Mouse (Mus musculus) activated CD4-positive, CD25-positive, alpha-beta regulatory T cell, adult 9 weeks (primary cell): Measurements from ENCODE around the gene Procr. TPM values are rescaled to one million over a fixed set of nuclear protein-coding genes. Genes with fewer than 3 reads are reported as not detected.

Source experiments
- polyA plus RNA-seq: library from polyadenylated mRNA; unstranded; fragments of 100-300 nt; shearing (Covaris generic); gene quantifications from one replicate; pipeline ENCODE4 v1.2.1, GENCODE M21; 2017

Gene Procr
- not detected for polyA plus RNA-seq

GRCm38 (mm10) chr2:155751014-155751786 is at the start of gene Procr:
TSS of gene Procr (plus strand) at chr2:155751117.

DNA sequence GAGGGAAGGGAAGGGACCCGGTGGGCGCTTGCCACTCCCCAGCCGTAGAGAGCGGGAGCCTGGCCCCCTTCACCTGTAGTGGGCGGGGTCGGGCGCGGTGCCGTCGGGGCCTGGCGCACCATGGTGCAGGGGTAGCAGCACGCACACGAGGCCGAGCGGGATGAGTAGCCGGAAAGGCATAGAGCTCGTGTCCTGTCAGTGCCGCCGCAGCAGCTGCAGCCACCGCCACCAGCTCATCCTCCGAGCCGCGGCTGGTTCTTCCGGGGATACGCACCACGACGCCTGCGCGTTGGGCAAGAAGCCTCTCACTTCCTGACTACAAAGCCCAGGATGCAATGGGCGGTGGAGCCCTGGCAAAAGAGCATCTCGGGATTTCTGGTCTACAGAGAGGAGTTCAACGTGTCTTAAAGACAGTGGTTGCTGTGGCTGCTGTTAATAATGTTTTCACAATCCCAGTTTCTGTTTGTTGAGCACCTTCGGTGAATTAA is 21.7 kb upstream of the Procr start, which contains the start of gene Edem2:
Edem2 (minus strand) TSS at position 318 of the 488 bp plus-strand sequence.

DNA sequence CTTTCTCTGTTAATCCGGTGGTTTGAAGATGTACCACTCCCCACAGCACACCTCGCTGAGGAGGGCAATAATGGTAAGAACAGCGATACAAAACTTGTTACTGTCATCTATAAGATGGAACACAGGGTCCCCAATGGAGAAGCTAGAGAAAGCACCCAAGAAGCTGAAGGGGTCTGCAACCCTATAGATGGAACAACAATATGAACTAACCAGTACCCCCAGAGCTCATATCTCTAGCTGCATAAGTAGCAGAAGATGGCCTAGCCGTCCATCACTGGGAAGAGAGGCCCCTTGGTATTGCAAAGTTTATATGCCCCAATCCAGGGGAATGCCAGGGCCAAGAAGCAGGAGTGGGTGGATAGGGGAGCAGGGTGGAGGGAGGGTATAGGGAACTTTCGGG is 15.2 kb upstream of the Procr start, which contains the start of gene Gm17581:
Gm17581 (minus strand) TSS at position 101 of the 400 bp plus-strand sequence.

DNA sequence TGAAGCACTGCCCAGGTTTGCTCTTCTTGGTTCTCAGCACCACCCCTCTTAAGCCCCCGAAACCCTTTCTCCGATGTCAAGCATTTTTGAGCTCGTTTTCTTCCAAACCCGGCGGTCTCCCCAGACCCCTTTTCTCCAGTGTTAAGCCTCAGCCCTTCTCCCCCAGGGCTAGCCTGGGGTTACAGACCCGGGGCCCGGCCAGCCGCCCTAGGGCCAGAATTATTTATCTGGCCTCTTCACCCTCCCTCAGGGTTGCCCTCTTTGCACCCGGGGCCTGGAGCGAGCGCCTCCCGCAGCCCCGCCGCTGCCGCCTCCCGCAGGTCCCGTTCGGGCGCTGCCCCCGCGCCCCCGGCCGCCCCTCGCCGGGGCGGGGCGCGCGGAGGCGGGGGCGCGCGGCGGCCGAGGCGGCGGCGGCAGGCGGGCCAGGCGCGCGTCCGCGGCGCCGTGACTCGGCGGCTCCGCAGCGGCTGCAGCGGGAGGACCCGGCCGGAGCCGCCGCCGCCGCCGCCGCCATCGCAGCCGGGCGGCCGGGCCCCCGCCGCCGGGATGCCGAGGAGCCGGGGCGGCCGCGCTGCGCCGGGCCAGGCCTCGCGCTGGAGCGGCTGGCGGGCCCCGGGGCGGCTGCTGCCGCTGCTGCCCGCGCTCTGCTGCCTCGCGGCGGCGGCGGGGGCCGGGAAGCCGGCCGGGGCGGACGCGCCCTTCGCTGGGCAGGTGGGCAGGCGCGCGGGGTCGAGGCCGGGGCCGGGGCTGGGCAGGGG is 24.2 kb downstream of the Procr start, which contains the start of gene Mmp24:
Mmp24 (plus strand) TSS at position 416 of the 758 bp plus-strand sequence.

Other genes with a start within 250 kb of the Procr start
- 36.1 TPM for gene Acss2, start 233.2 kb upstream of the Procr start, polyA plus RNA-seq
- gene Ggt7, start 232.9 kb upstream of the Procr start, polyA plus RNA-seq: 16.2 TPM
- gene Gss, start 158.3 kb upstream of the Procr start, polyA plus RNA-seq: 13.3 TPM
- 0.16 TPM for gene Myh7b, start 139.9 kb upstream of the Procr start, polyA plus RNA-seq
- 115 TPM for gene Trpc4ap, start 58.7 kb upstream of the Procr start, polyA plus RNA-seq
- gene Edem2, start 21.6 kb upstream of the Procr start, polyA plus RNA-seq: 80.5 TPM
- gene Gm17581, start 15.3 kb upstream of the Procr start, polyA plus RNA-seq: not detected
- gene Mmp24, start 24.2 kb downstream of the Procr start, polyA plus RNA-seq: 0.10 TPM
- 46.4 TPM for gene BC029722, start 68.3 kb downstream of the Procr start, polyA plus RNA-seq
- gene Eif6, start 75.8 kb downstream of the Procr start, polyA plus RNA-seq: 210 TPM
- gene Fam83c, start 83.7 kb downstream of the Procr start, polyA plus RNA-seq: not detected
- 56.2 TPM for gene Uqcc1, start 179.2 kb downstream of the Procr start, polyA plus RNA-seq
- gene Gm15557, start 189.6 kb downstream of the Procr start, polyA plus RNA-seq: not detected
- not detected for gene Gdf5, start 194.2 kb downstream of the Procr start, polyA plus RNA-seq
- 71.5 TPM for gene Cep250, start 205.3 kb downstream of the Procr start, polyA plus RNA-seq